Mouse (Mus musculus) heart, postnatal 25 days (tissue): ENCODE data around the gene Car6. TPM values are rescaled to one million over a fixed set of nuclear protein-coding genes. Genes with fewer than 3 reads are reported as not detected.

Source experiments
- DNase-seq: peaks from one replicate; pipeline ENCODE4 v3.0.0; 2022; ENCODE audit warnings: low spot score
- intact Hi-C: fragments of 180-260 bp; cut with DNase I; formaldehyde crosslinking; loops from one replicate; pipeline ENCODE4 v1.15.1; 2025
- total RNA-seq, 2 experiments: library from RNA; stranded (reverse); gene quantifications; 2 replicates each; pipeline ENCODE4 v1.2.3; 2021

Gene Car6
- total RNA-seq, 2 experiments from 2014 or later, result not detected

DNA sequence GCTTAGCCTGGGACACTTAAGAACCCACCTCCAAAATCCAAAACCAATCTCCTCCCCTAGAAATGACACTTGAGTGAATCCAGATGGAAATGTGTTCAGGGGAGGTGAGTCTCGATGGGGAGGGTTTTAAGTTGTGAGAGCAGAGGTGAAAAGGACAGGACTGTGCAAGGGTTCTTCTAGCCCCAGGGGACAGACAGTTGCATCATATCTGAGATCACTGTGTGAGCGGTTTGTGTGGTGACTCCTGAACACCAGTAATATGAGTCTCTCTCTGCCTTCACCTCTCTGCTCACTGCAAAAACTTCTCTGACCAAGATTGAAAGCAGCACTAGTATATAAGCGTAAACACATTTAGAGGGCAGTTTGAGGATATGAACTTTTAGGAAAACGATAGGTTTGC is 54.8 kb downstream of the Car6 start:
- intact Hi-C loops, result no loop called here
- no peak for DNase-seq

DNA sequence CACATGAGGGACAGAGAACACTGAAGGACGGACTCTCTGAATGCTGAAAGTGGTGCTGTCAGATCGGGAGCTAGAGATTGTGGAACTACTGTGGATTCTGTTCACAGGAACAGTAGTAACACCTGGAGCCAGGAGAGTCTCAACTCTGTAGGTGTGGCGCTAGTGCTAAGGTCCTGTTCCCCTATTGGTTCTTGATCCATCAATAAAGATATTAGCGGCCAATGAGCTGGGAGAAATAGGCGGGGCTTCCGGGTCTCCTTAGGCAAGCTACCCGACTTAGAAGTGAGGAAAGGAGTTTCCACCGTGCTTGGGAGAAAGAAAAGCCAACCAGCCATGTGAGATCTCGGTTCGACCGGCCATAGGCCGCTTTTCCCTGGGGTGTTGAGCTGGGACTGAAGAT is 56.9 kb downstream of the Car6 start:
- DNase-seq, result no peak
- intact Hi-C loops, result no loop called here

GRCm38 (mm10) chr4:150140346-150140745 is 60.8 kb downstream of the Car6 start:
- intact Hi-C loops, result no loop called here
- no peak for DNase-seq

DNA sequence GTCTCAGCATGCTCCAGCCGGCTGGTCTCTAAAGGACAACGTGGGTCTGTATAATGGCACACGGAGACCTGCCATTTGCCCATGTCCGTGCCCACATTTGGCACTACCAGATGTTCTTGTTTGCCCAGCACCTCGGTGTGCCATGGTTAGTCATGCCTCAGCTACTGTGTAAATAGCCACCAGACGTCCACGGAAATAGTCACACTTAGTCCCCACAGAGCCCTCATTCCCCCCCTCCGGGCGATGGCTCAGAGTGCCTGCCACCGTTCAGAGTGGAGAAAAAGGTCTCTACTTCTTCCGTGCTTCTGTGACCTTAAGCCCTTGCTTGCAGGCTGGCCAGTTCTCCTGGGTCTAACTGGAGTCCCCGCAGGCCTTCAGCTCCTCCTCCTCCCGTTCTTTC is 62.0 kb downstream of the Car6 start:
- DNase-seq, result no peak
- intact Hi-C loops, result loop anchor here (5.0 kb wide), 1 partner anchor 73 kb away; no protein-coding TSS in a partner anchor

GRCm38 (mm10) chr4:150138084-150138543 is 63.0 kb downstream of the Car6 start:
- intact Hi-C loops, result loop anchor here (5.0 kb wide), 1 partner anchor 74 kb away; no protein-coding TSS in a partner anchor
- peak; percentile 35 for DNase-seq

DNA sequence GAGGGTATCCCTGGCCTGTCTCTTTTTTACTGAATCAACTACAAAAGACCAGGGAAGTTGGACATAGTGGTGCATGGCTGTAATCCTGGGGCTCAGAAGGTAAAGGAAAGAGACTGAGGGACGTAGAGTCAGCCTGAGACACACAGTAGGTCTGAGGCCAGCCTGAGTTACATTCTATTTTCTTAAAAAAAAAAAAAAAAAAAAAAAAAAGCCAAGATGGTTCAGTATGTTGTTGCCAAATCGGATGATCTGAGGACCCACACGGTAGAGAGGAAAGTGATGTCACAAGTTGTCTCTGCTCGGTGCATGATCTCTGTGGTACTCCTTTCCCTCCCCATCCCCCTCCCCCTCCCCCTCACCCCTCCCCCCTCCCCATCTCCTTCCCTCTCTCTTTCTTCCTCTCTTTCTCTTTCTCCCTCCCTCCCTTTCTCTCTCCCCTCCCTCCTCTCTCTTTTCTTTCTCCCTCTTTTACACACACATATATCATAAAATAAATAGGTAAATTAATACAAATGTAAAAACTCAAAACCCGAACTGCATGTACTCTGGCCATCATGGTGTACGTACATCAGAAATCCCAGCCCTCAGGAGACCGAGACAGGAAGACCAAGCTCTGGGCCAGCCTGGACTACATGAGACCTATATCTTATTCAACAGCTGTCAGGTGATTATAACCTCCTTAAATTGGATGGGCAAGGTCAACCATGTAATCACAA is 63.6 kb downstream of the Car6 start:
- no peak for DNase-seq
- intact Hi-C loops, result loop anchor here (5.0 kb wide), 1 partner anchor 75 kb away; no protein-coding TSS in a partner anchor

Other genes with a start within 250 kb of the Car6 start
- 10 to 100 TPM; 32.6 to 36.7 TPM for gene Spsb1, start 246.3 kb downstream of the Car6 start, total RNA-seq
- gene H6pd, start 192.3 kb downstream of the Car6 start, total RNA-seq, result 10 to 100 TPM; 39.8 to 45.4 TPM
- 10 to 100 TPM; 34.8 to 37.8 TPM for gene Gpr157, start 114.0 kb downstream of the Car6 start, total RNA-seq
- gene Slc2a5, start 82.0 kb downstream of the Car6 start, total RNA-seq, result under 1 TPM in 1 of 2 experiments, not detected in 1; 0.31 TPM
- gene Slc2a7, start 52.4 kb downstream of the Car6 start, total RNA-seq, result not detected
- 100 to 1,000 TPM; 119 to 136 TPM for gene Eno1, start 35.4 kb upstream of the Car6 start, total RNA-seq
- 10 to 100 TPM; 37.8 to 51.5 TPM for gene Rere, start 80.3 kb upstream of the Car6 start, total RNA-seq